Mouse (Mus musculus) kidney, adult 10 weeks (tissue): Measurements from ENCODE around the gene Gm21477. TPM values are rescaled to one million over a fixed set of nuclear protein-coding genes. Genes with fewer than 3 reads are reported as not detected.

Experiments used
- polyA plus RNA-seq: library from polyadenylated mRNA; stranded (reverse); fragments of 350-450 nt; fragmentation: Illumina TruSeq; extraction: RNeasy Lipid Tissue Mini Kit (QIAGEN cat#74804); gene quantifications from one replicate; pipeline ENCODE4 v1.2.3, GENCODE M21; 2014; ENCODE audit warnings: low read depth, low replicate concordance

Gm21477 gene
- polyA plus RNA-seq: not detected

DNA sequence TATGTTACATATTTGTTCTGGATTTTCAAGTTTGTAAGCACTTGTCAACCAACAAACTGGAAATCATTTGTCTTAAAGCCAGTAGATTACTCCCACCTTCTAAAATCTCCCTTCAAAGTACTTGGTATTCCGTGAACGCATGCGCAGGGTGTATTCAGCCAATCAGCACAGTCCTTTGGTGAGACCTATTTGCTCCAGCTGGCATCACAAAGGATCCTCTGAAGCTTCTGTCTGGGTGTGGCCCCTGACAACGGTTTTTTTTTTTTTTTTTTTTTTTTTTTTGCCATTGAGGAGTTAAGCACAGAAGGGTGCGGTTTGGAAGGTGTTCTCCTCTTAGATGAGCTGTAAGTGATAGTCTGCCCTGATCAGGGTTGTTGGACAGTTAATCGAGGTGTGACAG lies at the start of gene Gm21477:
Gene Gm21477, plus strand, starts transcription at position 301 of the 400 bp plus-strand sequence.

